Mouse (Mus musculus): ENCODE measurements at regions not wholly inside any gene's neighbourhood (a gene's known extent, or its start where the extent isn't known, plus 50 kb on each side); places are given as distances from the start of the nearest gene placed in this dataset.
A peak's percentile ranks its signal among the peaks of the same experiment; 100 is the strongest.

DNA sequence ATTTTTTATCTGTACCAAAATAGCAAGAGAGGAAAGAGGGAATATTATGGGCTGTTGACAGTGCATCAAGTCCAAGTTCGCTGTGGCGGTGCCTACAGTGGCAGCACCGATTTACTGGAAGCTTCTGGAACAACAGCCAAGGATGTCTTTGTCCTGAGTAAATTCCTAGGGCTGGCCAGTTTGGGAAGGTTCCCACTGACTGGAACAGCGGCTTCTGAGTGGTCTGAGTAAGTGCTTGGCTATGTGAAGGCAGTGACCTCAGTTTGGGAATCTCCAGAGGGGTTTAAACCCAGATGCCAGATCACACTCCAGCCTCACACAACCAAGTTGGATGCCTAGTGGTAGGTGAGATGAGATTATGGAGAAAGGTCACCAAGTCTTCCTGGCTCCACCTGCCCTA, 84.4 kb upstream of the Slc7a14 start:
- peak in 1 of 2 experiments; percentile 14 for DNase-seq (ENCODE audit: low spot score in 2 of 2)

DNA sequence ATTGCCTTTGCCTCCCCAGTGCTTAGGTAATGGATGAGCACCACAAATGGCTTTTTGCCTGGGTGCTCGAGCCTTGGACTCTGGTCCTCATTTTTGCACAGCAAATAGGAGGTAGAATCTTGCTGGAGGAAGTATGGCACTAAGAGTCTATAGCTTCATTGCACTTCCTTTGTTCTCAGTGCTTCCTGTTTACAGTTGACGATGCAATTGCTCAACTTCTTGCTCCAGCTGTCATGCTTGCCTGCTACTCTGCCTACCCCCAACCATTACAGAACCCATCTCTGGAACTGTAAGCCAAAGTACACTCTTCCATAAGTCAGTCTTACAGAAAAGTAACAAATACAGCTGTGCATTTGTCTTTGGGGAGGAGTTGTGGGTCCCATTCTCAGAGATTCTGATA, 79.8 kb upstream of the Slc7a14 start:
- no peak for DNase-seq (ENCODE audit: low spot score in 2 of 2)

DNA sequence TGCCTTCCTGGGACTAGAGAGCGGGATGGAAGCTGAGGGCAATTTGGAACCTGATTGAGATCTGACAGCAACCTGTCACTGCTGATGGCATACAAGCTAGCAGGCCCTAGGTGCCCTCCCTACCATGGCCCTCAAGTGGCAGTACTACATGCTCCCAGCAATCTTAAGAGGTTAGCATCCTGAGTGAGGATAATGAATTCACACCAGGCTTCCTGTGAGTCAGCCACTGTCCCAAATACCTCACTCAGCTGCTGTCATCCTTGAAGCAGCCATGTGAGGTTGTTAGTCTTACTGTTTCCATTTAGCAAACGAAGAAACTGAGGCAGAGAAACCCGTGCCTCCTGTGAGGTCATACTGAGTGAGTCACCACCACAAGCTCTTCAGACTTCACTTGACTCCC, 65.5 kb upstream of the Slc7a14 start:
- no peak for DNase-seq (ENCODE audit: low spot score in 2 of 2)

DNA sequence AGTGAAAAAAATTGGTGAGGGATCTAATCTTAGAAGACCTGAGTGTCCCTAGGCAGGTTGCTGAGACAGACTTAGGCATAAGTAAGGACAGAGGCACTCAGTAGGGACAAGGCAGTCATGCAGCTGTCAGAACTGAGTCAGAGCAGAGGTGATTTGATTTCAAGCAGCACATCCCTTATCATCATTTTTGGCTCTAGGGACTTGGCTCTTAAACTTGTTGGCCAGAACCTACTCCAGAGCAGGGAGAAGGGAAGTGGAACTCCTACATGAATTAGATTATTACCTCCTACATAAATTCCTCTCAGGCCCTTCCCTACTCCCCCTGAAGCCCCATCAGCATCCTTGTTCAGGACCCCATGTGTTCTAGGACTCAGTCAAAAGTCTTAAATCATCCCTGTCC, 63.9 kb upstream of the Slc7a14 start:
- DNase-seq (ENCODE audit: low spot score in 2 of 2) = no peak

DNA sequence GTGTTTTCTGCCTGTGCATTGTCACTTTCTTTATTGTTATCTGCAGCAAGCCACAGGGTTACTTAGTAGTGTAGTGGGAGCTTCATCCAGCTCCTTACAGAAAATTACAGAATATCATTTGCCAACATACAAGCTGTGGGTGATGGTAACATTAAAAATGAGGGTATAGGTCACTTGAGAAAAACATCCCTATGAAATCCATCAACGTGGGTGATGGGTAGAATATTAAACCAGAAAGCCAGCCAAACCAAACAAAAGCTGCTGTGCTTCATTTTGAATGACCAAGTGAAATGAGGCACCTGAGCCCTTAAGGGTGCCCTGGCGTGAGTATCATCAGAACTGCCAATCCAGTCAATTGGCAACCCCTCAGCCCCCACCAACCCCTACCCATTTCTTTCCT, 58.1 kb upstream of the Slc7a14 start:
- no peak for DNase-seq (ENCODE audit: low spot score in 2 of 2)

Data from gastrocnemius, postnatal 4 days (tissue).